9 mouse cellular contexts compared by ENCODE assay signal in the genomic region with DNA sequence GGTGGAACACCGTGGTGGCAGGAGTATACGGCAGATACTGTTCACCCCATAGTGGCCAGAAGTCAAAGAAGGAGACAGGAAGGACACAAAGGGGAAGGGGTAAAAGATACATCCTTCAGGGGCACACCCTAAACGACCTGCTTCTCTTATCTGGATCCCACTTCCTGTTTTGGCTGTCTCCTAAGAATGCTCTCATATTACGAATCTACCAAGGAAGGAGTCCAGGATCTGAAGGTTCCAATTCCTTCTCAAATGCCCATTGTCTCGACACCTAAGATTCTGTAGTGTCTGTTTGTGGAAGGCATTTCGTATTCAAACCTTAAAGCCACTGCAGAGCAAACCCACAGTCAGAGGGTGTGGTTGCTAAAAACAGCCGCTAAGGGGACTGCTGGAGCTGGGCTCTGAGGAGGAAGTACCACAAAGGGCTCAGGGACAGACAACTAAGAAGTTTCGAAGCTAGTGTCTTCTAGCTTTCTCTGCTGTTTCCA. TPM values are rescaled to one million over a fixed set of nuclear protein-coding genes. Genes with fewer than 3 reads are reported as not detected.
A peak's percentile ranks its signal among the peaks of the same experiment; 100 is the strongest.
DNase-seq lines count a peak whose midpoint lies in the region; ATAC-seq lines count a peak whose summit lies in the region.
"Had no signal": no experiment of that assay in that cellular context is flagged by ENCODE, and none has a peak within 500 bp of the region (broad histone marks: within the 10 kb centered on the region; RNA-seq: fewer than 3 reads in every experiment).

No protein-coding gene starts in this region.

- H3K36me3 ChIP-seq in heart, embryonic 11.5 days (ENCODE audit: control insufficient read depth, insufficient read depth, low read length) = no peaks in the 10 kb centered on the region

- H3K9me3 ChIP-seq in heart, embryonic 11.5 days (replicated peaks; ENCODE audit: control insufficient read depth, low read length) = no peaks in the 10 kb centered on the region

- peak overlapping the region; percentile 27; the same call in 1 of the 2 replicates for H3K4me2 ChIP-seq in heart, embryonic 11.5 days

- 27% methylated on average over 8 of the region's 8 CpGs for WGBS in heart, embryonic 11.5 days (ENCODE audit: insufficient replicate concordance)

- intact Hi-C loops in left cerebral cortex, postnatal 36 days (cut with DNase I) = no loop called here

- H3K27ac ChIP-seq in heart, embryonic 11.5 days (ENCODE audit: low read depth, low read length) = no peak overlapping the region

- no peak overlapping the region for H3K9ac ChIP-seq in heart, embryonic 11.5 days (ENCODE audit: low read depth, low read length)

- no peak for ATAC-seq in heart, embryonic 11.5 days (replicated peaks; ENCODE audit: insufficient number of reproducible peaks, low FRiP score, low TSS enrichment)

- H3K27me3 ChIP-seq in heart, embryonic 11.5 days (ENCODE audit: control insufficient read depth, insufficient read depth, low read length) = no peaks in the 10 kb centered on the region

- H3K4me3 ChIP-seq in heart, embryonic 11.5 days (ENCODE audit: low read depth, low read length) = no peak overlapping the region

- peaks cover 12% of the 10 kb centered on the region for H3K4me1 ChIP-seq in heart, embryonic 11.5 days (ENCODE audit: control insufficient read depth, insufficient read depth, low read length)

- peak; percentile 99 for DNase-seq in 416B (ENCODE audit: low read depth)
- peak; percentile 100 for DNase-seq in MEL-GATA-1-ER (ENCODE audit: extremely low read depth, low read depth)
- DNase-seq in lung, postnatal 14 days = peak; percentile 34
- DNase-seq in thymus, adult 18-20 months = peak; percentile 37 to 68
- no peak for DNase-seq in adrenal gland, adult 2 months
- DNase-seq in left cerebral cortex, postnatal 36 days (ENCODE audit: low spot score in 2 of 2) = no peak
- DNase-seq in adrenal gland, postnatal 36 days = no peak

RNA-seq across cellular contexts. Expression of a gene that starts 39.7 kb away (rescaled TPM):
- 0.80 and 0.92 TPM in 2 replicates for polyA plus RNA-seq in heart, embryonic 11.5 days (2014; fragmentation: Nextera tagmentation; extraction: Ambion mirVana)
- total RNA-seq in adrenal gland, adult 2 months (2021) = 1 to 10 TPM; 1.3 to 1.9 TPM
- polyA plus RNA-seq in adrenal gland, adult 2 months (2012; rRNA removed) = 0.82 and 0.88 TPM in 2 replicates
- total RNA-seq in left cerebral cortex, postnatal 36 days (2021) = under 1 TPM; 0.17 to 0.50 TPM
- total RNA-seq in adrenal gland, postnatal 36 days (2021) = 1 to 10 TPM; 1.3 to 1.5 TPM

RNA-seq across cellular contexts. Expression of a gene that starts 49.4 kb away (rescaled TPM):
- polyA plus RNA-seq in heart, embryonic 11.5 days (2014; fragmentation: Nextera tagmentation; extraction: Ambion mirVana) = not detected in 2 replicates
- total RNA-seq in adrenal gland, adult 2 months (2021) = not detected
- polyA plus RNA-seq in adrenal gland, adult 2 months (2012; rRNA removed) = not detected in 2 replicates
- not detected for total RNA-seq in left cerebral cortex, postnatal 36 days (2021)
- total RNA-seq in adrenal gland, postnatal 36 days (2021) = not detected
- polyA plus RNA-seq: neural tube, embryonic 11.5 days had no signal

Comparison
In these comparisons a context has a peak if more than half of its experiments do, and no peak if none do; other contexts are left out.
1. DNase-seq: peak in 416B (single experiment), MEL-GATA-1-ER (single experiment), lung, postnatal 14 days (single experiment) and thymus, adult 18-20 months (2 of 2); none in adrenal gland, adult 2 months (single experiment), left cerebral cortex, postnatal 36 days (0 of 2) and adrenal gland, postnatal 36 days (0 of 2).